Mouse (Mus musculus) MEL-GATA-1-ER (cell line): ENCODE measurements around the gene Zfp654.
A peak's percentile ranks its signal among the peaks of the same experiment; 100 is the strongest.

Experiments
- DNase-seq: peaks from one replicate; pipeline ENCODE4 v3.0.0-alpha.2; 2012; ENCODE audit warnings: low read depth; ENCODE audit errors: extremely low read depth

Gene Zfp654

DNA sequence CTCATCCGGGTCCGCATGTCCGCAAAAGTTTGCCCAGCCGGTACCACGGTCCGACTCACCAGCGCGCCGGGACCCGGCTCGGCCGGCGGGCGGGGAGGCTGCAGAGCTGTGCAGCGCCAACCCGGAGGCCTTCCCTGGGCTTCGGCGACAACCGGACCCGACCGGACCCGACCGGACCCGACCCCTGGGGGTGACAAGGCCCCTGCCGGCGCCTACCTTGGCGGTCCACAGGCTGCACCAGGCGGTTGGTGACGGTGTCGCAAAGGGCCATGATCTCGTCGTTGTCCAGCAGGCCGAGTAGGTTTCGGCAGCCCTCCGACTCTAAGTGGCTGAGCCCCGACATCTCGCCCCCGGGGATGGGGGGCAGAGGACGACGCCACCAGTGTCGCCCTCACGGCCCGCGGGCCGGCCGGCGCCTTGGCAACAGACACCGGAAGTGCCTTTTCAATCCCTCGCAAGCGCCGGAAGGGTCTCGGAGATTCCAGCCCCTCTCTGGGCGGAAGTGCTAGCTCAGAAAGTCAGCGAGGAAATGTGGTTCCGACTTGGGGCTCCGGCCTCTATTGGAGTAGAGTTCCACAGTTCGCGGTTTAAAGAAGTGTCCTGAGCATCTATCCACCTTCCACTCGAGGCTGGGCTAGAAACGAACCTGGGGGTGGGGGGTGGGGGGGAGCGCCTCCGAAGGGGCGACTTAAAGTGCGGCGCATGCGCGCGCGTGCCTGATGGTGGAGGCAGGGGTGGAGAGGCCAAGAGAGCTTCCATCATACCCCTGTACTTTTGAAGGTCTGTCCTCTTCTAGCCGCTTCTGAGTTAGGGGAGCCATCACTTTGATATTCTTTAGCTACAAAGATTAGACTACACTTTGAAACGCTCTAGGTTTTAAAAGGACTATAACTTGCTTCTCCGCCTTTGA, 80.7 kb downstream of the Zfp654 start, which contains the start of gene 4930453N24Rik:
TSS of gene 4930453N24Rik (minus strand) at position 641 of the 910 bp plus-strand sequence.
- DNase-seq: peak; percentile 89

DNA sequence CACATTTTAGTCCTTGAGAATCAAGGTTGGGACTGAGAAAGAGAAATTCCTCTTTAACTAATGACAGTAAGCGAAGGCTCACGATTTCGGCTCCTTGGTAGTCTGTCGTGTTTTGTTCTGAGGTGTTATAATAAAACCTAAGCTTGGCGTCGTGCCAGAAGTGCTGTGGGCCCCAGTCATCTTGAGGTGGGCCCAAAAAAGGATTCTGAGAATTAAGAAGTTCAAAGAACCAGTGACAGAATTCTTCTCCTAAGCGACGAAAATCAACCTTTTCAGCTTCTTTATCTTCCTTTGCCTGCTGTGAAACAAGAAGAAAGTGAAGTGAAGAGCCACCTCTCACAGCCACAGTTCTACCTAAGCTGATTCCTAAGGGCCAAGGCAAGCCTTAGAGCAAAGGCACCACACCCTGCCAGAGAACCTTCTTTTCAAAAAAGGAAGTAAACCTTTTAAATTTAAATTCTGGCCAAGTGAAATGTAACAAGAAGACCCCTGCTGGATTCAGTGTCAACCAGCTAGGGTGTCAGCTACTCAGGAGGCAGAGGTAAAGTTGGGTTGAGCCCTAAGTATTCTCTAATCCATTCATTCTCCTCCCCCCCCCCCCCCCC, 84.7 kb downstream of the Zfp654 start:
- no peak for DNase-seq

DNA sequence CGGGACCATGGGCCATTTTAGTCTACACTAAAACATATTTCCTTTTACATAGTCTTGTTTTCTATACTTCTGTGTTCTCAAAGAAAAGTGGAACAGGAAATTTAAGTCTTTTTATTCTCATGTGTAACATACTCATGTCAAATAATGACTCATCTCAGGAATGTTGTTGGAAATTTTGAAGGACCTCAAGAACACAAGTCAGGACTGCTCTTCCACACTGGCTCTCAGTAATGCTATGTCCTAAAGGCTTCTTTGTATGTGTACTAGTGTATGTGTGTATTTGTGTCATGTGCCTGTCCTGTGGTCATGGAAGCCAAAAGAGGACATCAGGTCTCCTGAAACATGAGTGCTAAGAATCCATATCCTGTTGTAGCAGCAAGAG, 92.2 kb downstream of the Zfp654 start:
- no peak for DNase-seq

DNA sequence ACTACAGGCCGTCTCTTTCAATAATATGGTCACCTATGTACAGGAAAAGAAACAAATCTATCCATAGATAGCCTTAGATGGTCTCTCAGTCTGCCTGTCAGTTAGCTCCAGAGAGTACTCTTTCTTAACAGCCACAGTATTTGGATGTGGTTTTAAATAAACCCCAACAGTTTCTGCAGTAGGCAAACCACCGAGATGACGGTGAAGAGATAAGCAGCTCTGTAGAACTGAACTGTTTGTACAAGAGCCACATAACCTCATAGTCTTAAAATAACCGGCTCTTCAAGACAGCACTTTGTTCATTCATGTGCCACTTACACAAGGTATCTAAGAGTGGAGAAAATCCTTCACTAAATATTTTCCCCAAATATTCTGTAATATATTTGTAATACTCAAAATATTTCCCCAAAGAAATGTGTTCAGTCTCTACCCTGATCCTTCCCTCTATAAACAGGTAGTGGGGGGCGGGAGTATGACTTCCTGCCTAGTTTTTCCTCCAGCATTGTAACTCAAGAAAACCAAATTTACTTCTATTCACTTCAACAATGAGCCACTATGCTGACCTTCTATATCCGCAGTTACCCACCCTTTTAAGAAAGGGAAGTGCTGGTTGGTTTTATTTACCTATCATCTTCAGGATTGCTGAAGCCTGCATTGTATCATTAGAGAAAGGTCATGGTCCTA, 92.7 kb downstream of the Zfp654 start:
- peak; percentile 82 for DNase-seq

DNA sequence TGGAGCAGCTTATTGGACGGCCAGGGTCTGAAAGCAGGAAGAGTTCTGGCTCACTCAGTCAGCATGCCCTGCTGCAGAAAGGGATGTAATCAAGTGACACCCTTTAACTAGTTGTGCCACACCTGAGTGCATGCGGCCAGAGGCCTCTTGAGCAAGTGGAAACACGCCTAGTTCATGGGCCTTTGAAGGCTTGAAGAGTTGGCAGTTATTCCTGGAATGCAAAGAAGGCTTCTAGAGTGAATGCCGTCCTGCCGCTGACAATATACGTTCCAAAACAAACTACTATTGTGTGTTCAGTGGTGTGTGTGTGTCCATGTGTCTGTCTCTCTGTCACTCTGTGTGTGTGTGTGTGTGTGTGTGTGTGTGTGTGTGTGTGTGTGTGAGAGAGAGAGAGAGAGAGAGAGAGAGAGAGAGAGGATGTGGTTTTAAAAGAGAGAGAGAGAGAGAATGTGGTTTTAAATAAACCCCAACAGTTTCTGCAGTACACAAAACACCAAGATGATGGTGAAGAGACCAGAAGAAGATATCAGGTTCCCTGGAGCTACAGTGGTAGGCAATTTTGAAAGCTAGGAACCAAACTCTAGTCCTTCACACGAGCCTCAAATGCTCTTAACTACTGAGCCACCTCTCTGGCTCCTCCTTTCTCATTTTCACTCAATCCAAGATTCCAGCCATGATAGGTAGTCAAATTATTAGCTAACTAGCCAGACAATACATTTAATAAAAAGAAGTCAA, 93.6 kb downstream of the Zfp654 start:
- DNase-seq: no peak

DNA sequence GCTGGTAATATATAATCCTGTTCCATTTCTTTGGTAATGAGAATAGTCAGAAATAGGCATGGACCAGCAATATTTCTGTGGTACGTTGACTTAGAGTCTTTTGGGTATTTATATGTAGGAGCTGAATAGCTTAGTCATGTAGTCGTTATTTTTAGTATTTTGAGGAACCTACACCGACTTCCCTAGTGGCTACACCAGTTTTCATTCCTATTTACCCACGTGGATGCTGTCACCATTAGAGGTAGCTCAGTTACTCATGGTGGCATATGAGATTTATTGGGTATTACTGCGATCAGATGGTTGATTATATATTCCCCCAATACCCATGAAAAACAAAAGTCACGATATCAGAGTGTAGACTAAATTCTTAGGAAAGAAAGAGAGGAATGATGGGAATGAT, 95.1 kb downstream of the Zfp654 start:
- DNase-seq: no peak

DNA sequence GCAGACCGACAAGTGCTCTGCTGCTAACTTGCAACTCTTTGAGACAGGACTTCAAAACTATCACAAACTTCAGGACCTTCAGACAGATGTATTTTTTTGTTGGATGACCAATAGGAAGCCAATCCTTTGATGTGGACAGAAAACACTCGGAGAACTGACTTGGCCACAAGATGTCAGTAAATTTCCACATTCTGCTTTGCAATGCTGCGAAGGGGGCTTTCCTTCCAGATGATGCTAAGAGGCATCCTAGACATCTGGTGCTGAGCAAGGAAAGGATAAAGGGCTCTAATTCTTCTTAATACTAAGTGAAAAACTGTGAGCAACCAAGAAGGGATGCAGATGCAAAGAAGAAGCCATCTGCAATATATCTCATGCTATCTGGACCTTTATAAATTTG, 96.7 kb downstream of the Zfp654 start:
- DNase-seq: no peak

DNA sequence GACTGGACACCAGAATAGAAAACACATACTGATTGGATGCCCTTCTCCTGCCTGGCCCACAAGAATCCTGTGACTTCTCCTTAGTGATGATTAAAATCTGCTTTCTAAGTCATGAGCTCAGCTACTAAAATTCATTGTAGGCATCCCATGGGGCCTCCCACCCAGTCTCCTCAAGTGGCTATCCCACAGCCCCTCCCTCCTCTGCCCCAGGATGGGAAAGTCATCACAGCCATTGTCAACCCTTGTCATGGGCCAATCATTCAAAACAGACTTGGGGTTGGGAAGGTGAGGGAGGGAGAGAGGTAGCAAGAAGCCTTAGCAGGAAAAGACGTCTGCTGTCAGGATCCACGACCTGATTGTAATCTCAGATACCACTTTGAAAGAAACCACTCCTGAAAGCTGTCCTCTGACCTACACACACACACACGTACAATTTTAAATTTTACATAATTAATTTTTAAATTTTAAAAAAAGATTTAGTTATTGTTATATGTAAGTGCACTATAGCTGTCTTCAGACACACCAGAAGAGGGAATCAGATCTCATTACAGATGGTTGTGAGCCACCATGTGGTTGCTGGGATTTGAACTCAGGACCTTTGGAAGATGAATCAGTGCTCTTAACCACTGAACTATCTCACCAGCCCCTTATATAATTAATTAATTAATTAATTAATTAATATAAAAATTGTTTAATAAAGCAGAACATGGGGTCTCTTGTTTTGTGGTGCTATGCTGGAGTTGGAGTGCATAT, 97.3 kb downstream of the Zfp654 start:
- DNase-seq: no peak

DNA sequence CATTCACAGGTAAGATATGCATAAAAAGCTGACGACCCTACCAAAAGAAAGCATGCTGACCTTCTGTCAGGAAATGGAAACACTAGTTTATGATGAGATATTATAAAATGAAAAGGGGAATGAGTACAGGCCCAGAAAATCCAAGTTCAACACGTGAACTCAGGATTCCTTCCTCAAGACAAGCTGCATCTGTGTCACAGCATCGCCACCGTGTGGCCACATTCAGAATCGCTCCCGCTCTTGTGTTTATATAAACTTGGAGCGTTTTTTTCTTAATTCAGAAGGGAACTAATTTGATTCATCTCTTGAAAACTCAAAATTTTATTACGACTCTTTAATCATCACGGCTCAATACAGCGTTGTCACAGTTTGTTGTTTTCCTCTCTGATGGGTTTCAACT, 103.2 kb downstream of the Zfp654 start:
- no peak for DNase-seq

DNA sequence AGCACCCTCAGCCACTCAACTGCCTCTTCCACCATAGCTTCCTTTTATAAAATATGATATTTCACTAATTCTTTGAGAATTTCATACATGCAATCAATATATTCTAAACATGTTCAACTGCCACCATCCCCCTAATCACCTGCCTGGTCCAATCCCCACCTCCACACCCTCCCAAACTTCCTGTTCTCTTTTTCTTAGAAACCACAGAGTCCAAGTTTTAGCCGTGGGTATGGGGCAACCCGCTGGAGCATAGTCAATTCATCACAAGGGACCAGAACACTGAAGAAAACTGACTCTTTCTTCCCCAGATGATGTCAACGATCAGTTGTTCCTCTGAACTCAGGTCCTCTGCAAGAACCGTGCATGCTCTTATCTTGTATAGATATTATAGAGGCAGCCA, 106.4 kb downstream of the Zfp654 start:
- no peak for DNase-seq

DNA sequence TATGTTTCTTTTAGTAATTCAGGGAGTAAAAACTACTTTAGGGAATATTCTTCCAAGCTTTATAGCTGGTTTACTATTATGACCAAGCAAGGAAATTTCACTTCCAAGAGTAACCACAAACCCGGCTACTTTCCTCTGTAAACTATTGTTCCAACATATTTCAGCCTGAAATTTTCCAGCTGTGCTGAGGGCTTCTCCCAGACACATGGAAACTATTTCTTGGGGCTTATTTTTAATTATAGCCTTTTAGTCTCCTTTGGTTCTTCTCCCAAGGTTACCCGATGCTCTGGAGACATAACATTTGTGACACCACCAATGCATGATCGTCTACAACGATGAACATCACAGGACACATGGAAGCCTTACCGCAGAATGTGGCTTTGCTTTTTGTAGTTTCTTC, 114.2 kb downstream of the Zfp654 start:
- DNase-seq: no peak
